Mouse (Mus musculus) thymus, postnatal 25 days (tissue): ENCODE measurements around the gene Cgrrf1.

Experiments
- DNase-seq: peaks from one replicate; pipeline ENCODE4 v3.0.0; 2022

Cgrrf1 gene

DNA sequence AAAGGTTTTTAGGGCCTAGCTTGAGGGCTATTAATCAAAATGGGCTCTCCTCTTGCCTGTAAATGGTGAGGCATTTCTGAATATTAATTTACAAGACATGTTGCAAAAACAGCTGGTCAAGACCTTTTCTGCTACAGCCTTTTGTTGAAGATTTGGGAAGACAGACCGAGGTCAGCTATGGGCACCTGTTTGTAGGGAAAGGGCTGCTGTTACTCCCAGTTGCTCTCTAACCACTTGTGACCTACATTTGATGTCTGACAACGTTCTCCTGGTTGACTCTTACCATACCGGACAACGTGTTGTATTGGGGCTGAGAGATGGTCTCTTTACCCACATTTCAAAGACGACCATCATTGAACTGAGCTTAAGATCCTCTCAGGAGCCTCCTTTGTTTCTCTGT is 66.0 kb downstream of the Cgrrf1 start:
- no peak for DNase-seq

DNA sequence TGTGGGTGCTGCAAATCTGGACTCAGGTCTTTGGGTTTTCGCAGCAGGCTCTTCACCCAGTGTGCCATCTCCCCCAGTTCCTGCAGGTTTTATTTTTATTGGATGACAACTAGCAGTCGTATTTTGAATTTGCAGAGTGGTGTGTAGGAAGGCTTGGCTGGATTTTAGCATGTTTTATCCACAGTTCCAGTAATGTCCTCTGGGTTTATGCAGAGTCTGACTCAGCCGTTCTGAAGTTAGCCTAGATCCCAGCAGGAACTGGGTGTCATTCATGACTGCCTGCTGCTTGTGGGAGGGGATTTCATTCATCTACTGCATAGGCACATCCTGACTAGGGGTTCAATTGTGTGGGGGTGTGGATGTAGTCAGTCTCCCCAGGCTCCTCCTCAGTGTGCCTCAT is 66.7 kb downstream of the Cgrrf1 start:
- no peak for DNase-seq

DNA sequence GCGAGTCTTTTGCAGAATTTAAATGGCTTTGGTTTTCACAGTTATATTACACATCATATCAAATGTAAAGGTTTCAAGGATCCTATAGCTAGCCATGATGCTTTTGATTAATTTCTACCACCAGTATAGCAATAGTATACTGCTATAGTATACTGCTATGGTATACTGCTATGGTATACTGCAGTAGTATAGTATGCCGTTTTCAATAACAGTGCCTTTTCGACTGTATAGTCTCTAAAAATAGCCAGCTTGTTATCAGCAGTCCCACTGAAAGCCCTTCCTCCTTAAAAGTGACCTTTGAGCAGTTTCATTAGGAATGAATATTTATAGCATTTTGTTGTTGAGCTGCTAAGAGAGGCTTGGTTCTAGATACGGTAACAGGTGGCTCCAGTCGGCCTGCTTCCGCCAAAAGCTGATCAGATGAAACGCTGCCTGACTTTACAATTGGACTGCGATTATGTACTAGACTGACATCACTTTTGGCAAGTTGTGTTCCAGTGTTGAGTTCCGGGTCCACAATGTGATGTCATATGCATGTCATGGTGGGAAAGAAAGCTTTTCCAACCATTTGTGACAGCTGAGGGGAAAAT is 70.7 kb downstream of the Cgrrf1 start:
- DNase-seq: no peak
